In genomic region chr5:128146901-128147645, GRCm38 (mm10) we compare ENCODE assay signal across 23 mouse cellular contexts.
DNase-seq lines count a peak whose midpoint lies in the region; ATAC-seq lines count a peak whose summit lies in the region.
"Had no signal": no experiment of that assay in that cellular context is flagged by ENCODE, and none has a peak within 500 bp of the region (broad histone marks: within the 10 kb centered on the region; RNA-seq: fewer than 3 reads in every experiment).

No protein-coding gene starts in this region.

- peak; percentile 6 for DNase-seq in kidney, postnatal 10 days
- no peak for DNase-seq in kidney, adult 9 months
- peak; percentile 14 for DNase-seq in midbrain, embryonic 14.5 days
- DNase-seq in brain, adult 2 months (ENCODE audit: low read depth, low spot score), result peak; percentile 16
- peak; percentile 3 for DNase-seq in mesoderm, embryonic 11.5 days (ENCODE audit: low read depth, low spot score)
- DNase-seq: cerebellum, adult 8-10 months; gastrocnemius, postnatal 36 days; heart, postnatal 14 days; kidney, adult 8-10 months; kidney, postnatal 4 days; right cerebral cortex, postnatal 4 days; thymus, postnatal 14 days had no signal

- no peak overlapping the region for H3K4me3 ChIP-seq in midbrain, embryonic 14.5 days (replicated peaks; ENCODE audit: low read depth, low read length)
- no peak overlapping the region for H3K4me3 ChIP-seq in midbrain, embryonic 15.5 days
- H3K4me3 ChIP-seq: embryonic facial prominence, embryonic 12.5 days; forebrain, embryonic 15.5 days; heart, embryonic 10.5 days; hindbrain, embryonic 13.5 days; limb, embryonic 13.5 days had no signal

- no peaks in the 10 kb centered on the region for H3K36me3 ChIP-seq in midbrain, embryonic 14.5 days (ENCODE audit: control insufficient read depth, insufficient read depth, low read length)
- H3K36me3 ChIP-seq in midbrain, embryonic 15.5 days (replicated peaks), result no peaks in the 10 kb centered on the region
- H3K36me3 ChIP-seq: embryonic facial prominence, embryonic 12.5 days; forebrain, embryonic 15.5 days; heart, embryonic 10.5 days; hindbrain, embryonic 13.5 days; limb, embryonic 13.5 days had no signal

- H3K9me3 ChIP-seq in midbrain, embryonic 14.5 days (ENCODE audit: control insufficient read depth, low read length), result no peaks in the 10 kb centered on the region
- H3K9me3 ChIP-seq in midbrain, embryonic 15.5 days, result no peaks in the 10 kb centered on the region
- H3K9me3 ChIP-seq: embryonic facial prominence, embryonic 12.5 days; forebrain, embryonic 15.5 days; heart, embryonic 10.5 days; hindbrain, embryonic 13.5 days had no signal

- 87% methylated on average over 15 of the region's 15 CpGs for WGBS in midbrain, embryonic 14.5 days
- 85% methylated on average over 15 of the region's 15 CpGs for WGBS in midbrain, embryonic 15.5 days

- H3K9ac ChIP-seq in midbrain, embryonic 14.5 days (replicated peaks; ENCODE audit: low read length), result no peak overlapping the region
- no peak overlapping the region for H3K9ac ChIP-seq in midbrain, embryonic 15.5 days
- H3K9ac ChIP-seq: embryonic facial prominence, embryonic 12.5 days; forebrain, embryonic 15.5 days; hindbrain, embryonic 13.5 days; limb, embryonic 13.5 days; liver, embryonic 14.5 days had no signal

- H3K4me1 ChIP-seq in midbrain, embryonic 14.5 days (ENCODE audit: control insufficient read depth, insufficient read depth, low read length), result no peaks in the 10 kb centered on the region
- H3K4me1 ChIP-seq in midbrain, embryonic 15.5 days, result no peaks in the 10 kb centered on the region
- H3K4me1 ChIP-seq: embryonic facial prominence, embryonic 12.5 days; forebrain, embryonic 15.5 days; heart, embryonic 10.5 days; hindbrain, embryonic 13.5 days; limb, embryonic 13.5 days had no signal

- H3K27me3 ChIP-seq in midbrain, embryonic 14.5 days (ENCODE audit: control insufficient read depth, insufficient read depth, low read length), result no peaks in the 10 kb centered on the region
- no peaks in the 10 kb centered on the region for H3K27me3 ChIP-seq in midbrain, embryonic 15.5 days (replicated peaks)
- H3K27me3 ChIP-seq: embryonic facial prominence, embryonic 12.5 days; forebrain, embryonic 15.5 days; hindbrain, embryonic 13.5 days; limb, embryonic 13.5 days; Patski had no signal

- no peak overlapping the region for H3K4me2 ChIP-seq in midbrain, embryonic 14.5 days (ENCODE audit: low read length)
- no peak overlapping the region for H3K4me2 ChIP-seq in midbrain, embryonic 15.5 days
- H3K4me2 ChIP-seq: embryonic facial prominence, embryonic 12.5 days; forebrain, embryonic 15.5 days; hindbrain, embryonic 13.5 days; limb, embryonic 13.5 days had no signal

- no peak for ATAC-seq in midbrain, embryonic 14.5 days (ENCODE audit: low FRiP score, low TSS enrichment)
- ATAC-seq in midbrain, embryonic 15.5 days (replicated peaks), result no peak
- no peak for ATAC-seq in monocyte, adult 5-6 weeks (replicated peaks; ENCODE audit: insufficient number of reproducible peaks, low FRiP score, low TSS enrichment, poor library complexity, severe bottlenecking)
- ATAC-seq: forebrain, embryonic 15.5 days; inflammation-experienced regulatory T-cells, adult 6 months; midbrain, embryonic 16.5 days; Patski had no signal

- no peak overlapping the region for H3K27ac ChIP-seq in midbrain, embryonic 14.5 days (replicated peaks; ENCODE audit: low read depth, low read length)
- H3K27ac ChIP-seq in midbrain, embryonic 15.5 days, result no peak overlapping the region
- H3K27ac ChIP-seq: embryonic facial prominence, embryonic 12.5 days; forebrain, embryonic 15.5 days; heart, embryonic 10.5 days; hindbrain, embryonic 13.5 days; limb, embryonic 13.5 days; liver, embryonic 14.5 days had no signal
